Mouse (Mus musculus) adrenal gland (tissue): ENCODE data around the gene Iqcn.

Source experiments
- intact Hi-C: fragments of 180-260 bp; cut with DNase I; formaldehyde crosslinking; loops from one replicate; pipeline ENCODE4 v1.15.1; 2025

Gene Iqcn

GRCm38 (mm10) chr8:70766571-70767440 is 63.5 kb downstream of the Iqcn start:
- intact Hi-C loops: no loop called here
